ENCODE assay signal across 8 mouse cellular contexts in genomic region chr2:10079745-10080309, GRCm38 (mm10). TPM values are rescaled to one million over a fixed set of nuclear protein-coding genes. Genes with fewer than 3 reads are reported as not detected.
DNase-seq lines count a peak whose midpoint lies in the region; ATAC-seq and TF ChIP-seq lines count a peak whose summit lies in the region.

No protein-coding gene starts in this region.

- WGBS in liver, adult 2 months: under 1% methylated on average over 28 of the region's 28 CpGs
- 1% methylated on average over 28 of the region's 28 CpGs for WGBS in hindbrain, embryonic 14.5 days
- WGBS in midbrain, embryonic 11.5 days: under 1% methylated on average over 28 of the region's 28 CpGs

- TF ChIP-seq CTCF in liver, adult 2 months (IDR thresholded peaks at IDR 0.05; ENCODE audit: low read depth, low read length): no peak

- ATAC-seq in hindbrain, embryonic 14.5 days (ENCODE audit: low FRiP score): no peak
- ATAC-seq in midbrain, embryonic 11.5 days (ENCODE audit: low FRiP score): no peak

- peak; percentile 63 for DNase-seq in liver, adult 2 months (ENCODE audit: extremely low read depth, low read depth, low spot score)
- DNase-seq in liver: no peak
- DNase-seq in brain, embryonic 18.5 days (ENCODE audit: low read depth, low spot score): peak; percentile 8
- DNase-seq in hindbrain, embryonic 14.5 days (ENCODE audit: low spot score): no peak
- DNase-seq in midbrain, embryonic 11.5 days (ENCODE audit: low spot score, missing footprints): no peak
- no peak for DNase-seq in right cerebral cortex, postnatal 36 days (ENCODE audit: low spot score in 2 of 2)
- DNase-seq in ovary, adult 18-20 months (ENCODE audit: low spot score): no peak
- DNase-seq in kidney, adult 8-10 months: no peak

- peaks cover 29% of the 10 kb centered on the region for H3K4me1 ChIP-seq in liver, adult 2 months (ENCODE audit: control insufficient read depth, insufficient read depth, low read length)
- H3K4me1 ChIP-seq in hindbrain, embryonic 14.5 days (replicated peaks; ENCODE audit: control insufficient read depth, insufficient read depth, low read length): peaks cover 38% of the 10 kb centered on the region
- H3K4me1 ChIP-seq in midbrain, embryonic 11.5 days (ENCODE audit: control insufficient read depth, insufficient read depth, low read length): peaks cover 22% of the 10 kb centered on the region

- no peak for TF ChIP-seq POLR2A in liver, adult 2 months (IDR thresholded peaks at IDR 0.05; ENCODE audit: extremely low read depth, insufficient read depth, low read length)

- peaks cover 58% of the 10 kb centered on the region for H3K79me2 ChIP-seq in liver, adult 2 months (ENCODE audit: control insufficient read depth, insufficient read depth, low read length)

- no peaks in the 10 kb centered on the region for H3K27me3 ChIP-seq in liver, adult 2 months (ENCODE audit: control insufficient read depth, insufficient read depth, low read length)
- no peaks in the 10 kb centered on the region for H3K27me3 ChIP-seq in hindbrain, embryonic 14.5 days (ENCODE audit: control insufficient read depth, insufficient read depth, low read length)
- H3K27me3 ChIP-seq in midbrain, embryonic 11.5 days (ENCODE audit: control insufficient read depth, insufficient read depth, low read length): no peaks in the 10 kb centered on the region

- peak overlapping the region; percentile 82 for H3K4me2 ChIP-seq in hindbrain, embryonic 14.5 days (replicated peaks)
- peak overlapping the region; percentile 75 for H3K4me2 ChIP-seq in midbrain, embryonic 11.5 days

- peak overlapping the region; percentile 94 for H3K4me3 ChIP-seq in liver, adult 2 months (ENCODE audit: insufficient read depth, low read depth, low read length)
- peak overlapping the region; percentile 92 for H3K4me3 ChIP-seq in hindbrain, embryonic 14.5 days (replicated peaks; ENCODE audit: low read length)
- peak overlapping the region; percentile 55 for H3K4me3 ChIP-seq in midbrain, embryonic 11.5 days (ENCODE audit: low read depth, low read length)

- H3K9ac ChIP-seq in liver, adult 2 months (ENCODE audit: low read depth, low read length): peak overlapping the region; percentile 97
- peak overlapping the region; percentile 98 for H3K9ac ChIP-seq in hindbrain, embryonic 14.5 days
- peak overlapping the region; percentile 80 for H3K9ac ChIP-seq in midbrain, embryonic 11.5 days (ENCODE audit: low read length)

- peak overlapping the region; percentile 98 for H3K27ac ChIP-seq in liver, adult 2 months (replicated peaks; ENCODE audit: insufficient read depth, low read depth, low read length)
- H3K27ac ChIP-seq in hindbrain, embryonic 14.5 days: peak overlapping the region; percentile 94
- peak overlapping the region; percentile 87 for H3K27ac ChIP-seq in midbrain, embryonic 11.5 days (ENCODE audit: low read depth, low read length)

- H3K36me3 ChIP-seq in liver, adult 2 months (ENCODE audit: control insufficient read depth, insufficient read depth, low read length): no peaks in the 10 kb centered on the region
- H3K36me3 ChIP-seq in hindbrain, embryonic 14.5 days (replicated peaks; ENCODE audit: control insufficient read depth, insufficient read depth): peaks cover 11% of the 10 kb centered on the region; the same call in 1 of the 2 replicates
- no peaks in the 10 kb centered on the region; the same call in 1 of the 2 replicates for H3K36me3 ChIP-seq in midbrain, embryonic 11.5 days (ENCODE audit: control insufficient read depth, insufficient read depth, low read length)

- H3K9me3 ChIP-seq in hindbrain, embryonic 14.5 days (ENCODE audit: control insufficient read depth, low read length): no peaks in the 10 kb centered on the region
- no peaks in the 10 kb centered on the region for H3K9me3 ChIP-seq in midbrain, embryonic 11.5 days (ENCODE audit: control insufficient read depth, low read length)

RNA-seq across cellular contexts. Expression of gene Atp5c1, which starts 0.5 kb away (rescaled TPM):
- 559 and 593 TPM in 2 replicates for total RNA-seq in liver, adult 2 months (2014; rRNA removed)
- 314 and 324 TPM in 2 replicates for polyA plus RNA-seq in liver, adult 2 months (2012; rRNA removed)
- 649 and 654 TPM in 2 replicates for polyA plus RNA-seq in hindbrain, embryonic 14.5 days (2014; fragmentation: Nextera tagmentation; extraction: Ambion mirVana)
- 532 and 553 TPM in 2 replicates for polyA plus RNA-seq in midbrain, embryonic 11.5 days (2014; fragmentation: Nextera tagmentation; extraction: Ambion mirVana)

RNA-seq across cellular contexts. Expression of gene Kin, which starts 0.6 kb away (rescaled TPM):
- total RNA-seq in liver, adult 2 months (2014; rRNA removed): 5.2 and 7.7 TPM in 2 replicates
- polyA plus RNA-seq in liver, adult 2 months (2012; rRNA removed): 1.3 and 1.9 TPM in 2 replicates
- 26.5 and 29.1 TPM in 2 replicates for polyA plus RNA-seq in hindbrain, embryonic 14.5 days (2014; fragmentation: Nextera tagmentation; extraction: Ambion mirVana)
- polyA plus RNA-seq in midbrain, embryonic 11.5 days (2014; fragmentation: Nextera tagmentation; extraction: Ambion mirVana): 42.5 and 45.0 TPM in 2 replicates

RNA-seq across cellular contexts. Expression of gene Taf3, which starts 31.4 kb away (rescaled TPM):
- total RNA-seq in liver, adult 2 months (2014; rRNA removed): 1.1 and 1.5 TPM in 2 replicates
- polyA plus RNA-seq in liver, adult 2 months (2012; rRNA removed): 1.6 and 2.6 TPM in 2 replicates
- 12.6 and 13.1 TPM in 2 replicates for polyA plus RNA-seq in hindbrain, embryonic 14.5 days (2014; fragmentation: Nextera tagmentation; extraction: Ambion mirVana)
- 17.0 and 17.7 TPM in 2 replicates for polyA plus RNA-seq in midbrain, embryonic 11.5 days (2014; fragmentation: Nextera tagmentation; extraction: Ambion mirVana)

RNA-seq across cellular contexts. Expression of gene Itih2, which starts 51.4 kb away (rescaled TPM):
- 677 and 1,125 TPM in 2 replicates for total RNA-seq in liver, adult 2 months (2014; rRNA removed)
- 409 and 422 TPM in 2 replicates for polyA plus RNA-seq in liver, adult 2 months (2012; rRNA removed)
- 3.4 and 4.1 TPM in 2 replicates for polyA plus RNA-seq in hindbrain, embryonic 14.5 days (2014; fragmentation: Nextera tagmentation; extraction: Ambion mirVana)
- polyA plus RNA-seq in midbrain, embryonic 11.5 days (2014; fragmentation: Nextera tagmentation; extraction: Ambion mirVana): 0.06 and 0.12 TPM in 2 replicates

Comparison
In these comparisons a context has a peak if more than half of its experiments do, and no peak if none do; other contexts are left out.
1. DNase-seq: peak in liver, adult 2 months (single experiment) and brain, embryonic 18.5 days (single experiment); none in liver (single experiment), hindbrain, embryonic 14.5 days (single experiment), midbrain, embryonic 11.5 days (single experiment), right cerebral cortex, postnatal 36 days (0 of 2), ovary, adult 18-20 months (single experiment) and kidney, adult 8-10 months (0 of 2).
2. Peak in every context shown above with its lines, with median percentiles within 50 percentile points of each other: H3K27ac ChIP-seq, H3K4me3 ChIP-seq and H3K9ac ChIP-seq.